Mouse (Mus musculus) inflammation-experienced regulatory T-cells, adult 6 months (primary cell): ENCODE data around the gene Emilin3. TPM values are rescaled to one million over a fixed set of nuclear protein-coding genes. Genes with fewer than 3 reads are reported as not detected.

Source experiments
- ATAC-seq: one replicate; pipeline ENCODE4 v1.8.0; 2017
- polyA plus RNA-seq, 3 experiments: library from polyadenylated mRNA; unstranded; fragments of 100-300 nt; shearing (Covaris generic); gene quantifications; one replicate each; pipeline ENCODE4 v1.2.1; 2017

Emilin3 gene
- polyA plus RNA-seq, 3 experiments from 2014 or later, result not detected

GRCm38 (mm10) chr2:160872395-160872794, 39.7 kb downstream of the Emilin3 start:
- ATAC-seq, result peak; percentile 70

DNA sequence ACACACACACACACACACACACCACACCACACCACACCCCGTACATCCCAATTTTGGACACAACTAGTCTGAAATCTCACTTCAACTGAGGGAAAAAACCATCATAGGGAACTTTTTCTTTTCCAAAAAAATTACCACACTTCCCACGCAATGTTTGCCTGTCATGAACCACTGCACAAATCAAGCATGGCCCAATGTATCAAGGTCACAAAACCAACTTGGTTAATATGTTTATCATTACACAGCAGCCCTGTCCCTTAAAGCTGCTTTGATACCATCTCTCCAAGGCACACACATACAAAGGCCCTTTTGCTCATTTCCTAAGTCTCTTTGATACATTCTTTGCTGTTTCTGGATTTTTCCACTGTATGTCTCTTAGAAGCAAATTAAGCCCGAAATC, 40.8 kb downstream of the Emilin3 start:
- ATAC-seq, result no peak

DNA sequence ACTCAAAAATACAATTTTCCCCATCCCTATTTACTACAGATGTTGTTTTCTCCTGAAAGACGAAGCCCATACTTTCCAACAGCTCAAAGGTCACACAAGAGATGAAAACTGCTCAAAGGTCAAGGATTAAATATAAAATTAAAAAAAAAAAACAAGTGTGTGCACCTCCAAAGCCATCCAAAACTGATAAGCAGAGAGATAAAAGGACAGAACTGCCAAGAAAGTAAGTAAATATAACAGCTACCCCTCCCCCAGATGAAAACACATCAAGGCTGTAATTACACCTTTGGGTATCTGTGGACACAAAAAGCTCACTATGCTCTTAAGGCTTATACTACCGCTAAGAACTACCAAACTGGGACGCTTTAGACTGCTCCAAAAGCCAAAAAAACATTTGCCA, 42.7 kb downstream of the Emilin3 start:
- no peak for ATAC-seq

DNA sequence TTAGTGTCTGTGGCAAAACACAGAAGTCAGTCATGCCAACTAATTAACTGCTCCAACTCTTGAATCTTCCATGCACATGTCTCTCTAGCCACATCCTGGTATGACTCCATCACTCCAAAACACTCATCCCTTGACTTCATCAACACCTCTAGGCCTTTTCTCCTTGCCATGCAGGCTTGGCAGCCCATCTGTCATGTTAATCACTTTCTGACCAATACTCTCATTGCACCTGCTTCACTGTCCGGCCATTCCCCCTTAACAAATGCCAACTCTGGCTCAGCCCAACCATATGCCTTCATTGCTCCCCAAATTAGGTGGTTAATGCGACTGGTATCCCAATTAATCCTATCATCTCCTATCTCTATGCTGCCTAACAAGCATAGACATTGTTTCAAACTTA, 46.9 kb downstream of the Emilin3 start:
- no peak for ATAC-seq

DNA sequence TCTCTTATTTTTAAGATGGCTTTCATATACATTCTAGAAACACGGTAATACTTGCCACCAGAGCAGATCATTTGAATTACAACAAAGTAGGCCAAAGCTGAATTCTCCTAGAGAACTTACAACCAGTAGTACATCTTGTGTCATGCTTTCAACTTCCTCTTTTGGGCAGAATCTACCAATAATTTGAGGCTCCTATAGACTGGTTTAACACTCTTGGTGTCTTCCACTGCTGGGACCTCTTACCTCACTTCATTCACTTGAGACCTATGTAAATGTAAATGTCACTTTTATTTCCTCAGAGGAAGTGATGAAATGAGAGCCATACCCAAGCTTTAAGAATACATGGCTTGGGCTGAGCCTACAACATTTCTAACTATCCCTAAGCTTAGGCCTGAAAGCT, 48.0 kb downstream of the Emilin3 start:
- no peak for ATAC-seq

- ATAC-seq, result no peak
Observed at GRCm38 (mm10) chr2:160860363-160860762, 51.8 kb downstream of the Emilin3 start.

Other genes starting within 250 kb of the Emilin3 start
- gene Plcg1, start 181.0 kb downstream of the Emilin3 start, polyA plus RNA-seq, result 10 to 100 TPM; 40.1 to 81.0 (median 60.7) TPM
- gene Zhx3, start 39.3 kb downstream of the Emilin3 start, polyA plus RNA-seq, result 10 to 100 TPM in 1 of 3 experiments, 1 to 10 TPM in 2; 4.8 to 10.6 (median 8.1) TPM
- gene Lpin3, start 31.7 kb downstream of the Emilin3 start, polyA plus RNA-seq, result under 1 TPM; 0.19 to 0.33 (median 0.24) TPM
- 10 to 100 TPM; 20.1 to 41.6 (median 39.1) TPM for gene Chd6, start 196.7 kb upstream of the Emilin3 start, polyA plus RNA-seq